Mouse (Mus musculus) stomach, embryonic 14.5 days (tissue): Measurements from ENCODE around the gene Sorbs1. TPM values are rescaled to one million over a fixed set of nuclear protein-coding genes. Genes with fewer than 3 reads are reported as not detected.
A peak's percentile ranks its signal among the peaks of the same experiment; 100 is the strongest.

Experiments
- ATAC-seq: fragments of 200-750 bp; cut with Nextera tagmentation; 2 replicates; pipeline ENCODE4 v1.8.0; 2017; ENCODE audit warnings: low read depth, moderate TSS enrichment; ENCODE audit not compliant: insufficient number of reproducible peaks, insufficient read depth, low FRiP score
- H3K27ac ChIP-seq: fragments of 300-500 bp; sonication (generic); 2 replicates; pipeline ENCODE4 v1.5.1; 2014; ENCODE audit warnings: mild to moderate bottlenecking, low read length, moderate library complexity, mixed read lengths
- H3K27me3 ChIP-seq: fragments of 300-500 bp; sonication (generic); 2 replicates; pipeline ENCODE4 v1.6.1; 2014; ENCODE audit warnings: low read length, control low read depth, mixed read lengths; ENCODE audit not compliant: control insufficient read depth, insufficient read depth
- H3K36me3 ChIP-seq: fragments of 300-500 bp; sonication (generic); 2 replicates; pipeline ENCODE4 v1.6.1; 2014; ENCODE audit warnings: mild to moderate bottlenecking, control low read depth, low read length, moderate library complexity, mixed read lengths; ENCODE audit not compliant: control insufficient read depth, insufficient read depth
- H3K4me1 ChIP-seq: fragments of 300-500 bp; sonication (generic); 2 replicates; pipeline ENCODE4 v1.6.1; 2014; ENCODE audit warnings: low read length, control low read depth, mixed read lengths; ENCODE audit not compliant: control insufficient read depth, insufficient read depth
- H3K4me2 ChIP-seq: fragments of 300-500 bp; sonication (generic); replicated peaks from 2 replicates; pipeline ENCODE4 v1.6.1; 2014; ENCODE audit warnings: low read depth, low read length, control low read depth
- H3K4me3 ChIP-seq: fragments of 300-500 bp; sonication (generic); 2 replicates; pipeline ENCODE4 v1.5.1; 2014; ENCODE audit warnings: low read depth, low read length, control low read depth
- H3K9ac ChIP-seq: fragments of 300-500 bp; sonication (generic); replicated peaks from 2 replicates; pipeline ENCODE4 v1.6.1; 2014; ENCODE audit warnings: low read depth, mild to moderate bottlenecking, control low read depth, low read length, moderate library complexity, mixed read lengths
- H3K9me3 ChIP-seq: fragments of 300-500 bp; sonication (generic); 2 replicates; pipeline ENCODE4 v1.6.1; 2016; ENCODE audit warnings: low read depth, low read length, control low read depth; ENCODE audit not compliant: control insufficient read depth
- WGBS: fragments of 180-500 bp; shearing (Covaris S2); extraction: QIAGEN DNeasy Blood & Tissue Kit; methylation state at CpG from one replicate; pipeline ENCODE4 v1.1.7; 2014; 5-methylcytosine and 5-hydroxymethylcytosine counted together
- polyA plus RNA-seq: library from polyadenylated mRNA; unstranded; fragments of >200 nt; fragmentation: Nextera tagmentation; extraction: Ambion mirVana; gene quantifications from 2 replicates; pipeline ENCODE4 v1.2.1, GENCODE M21; 2014

Sorbs1 gene
- polyA plus RNA-seq, 1 experiment from 2014 or later, result 84.0 TPM

- 51% methylated on average over 8 of the region's 8 CpGs for WGBS
- Histone ChIP-seq H3K4me1 (0 out of 2 replicates have a peak, but pooled peaks cover 5% of the 10 kb centered on the region), H3K36me3 (no peaks in the 10 kb centered on the region), H3K27me3 (no peaks in the 10 kb centered on the region), H3K9me3 (no peaks in the 10 kb centered on the region), H3K4me3 (no peak overlapping the region), H3K9ac (no peak overlapping the region), H3K4me2 (no peak overlapping the region), H3K27ac (no peak overlapping the region)
- no peak for ATAC-seq
These were observed 2.5 kb downstream of the Sorbs1 start for GRCm38 (mm10) chr19:40511100-40511439.

GRCm38 (mm10) chr19:40510387-40511099, 3.0 kb downstream of the Sorbs1 start:
- no peaks in the 10 kb centered on the region for H3K27me3 ChIP-seq
- 64% methylated on average over 13 of the region's 13 CpGs for WGBS
- no peak overlapping the region for H3K4me3 ChIP-seq
- H3K9ac ChIP-seq, result no peak overlapping the region
- H3K27ac ChIP-seq, result no peak overlapping the region
- H3K4me1 ChIP-seq, result 0 out of 2 replicates have a peak, but pooled peaks cover 5% of the 10 kb centered on the region
- no peaks in the 10 kb centered on the region for H3K9me3 ChIP-seq
- H3K36me3 ChIP-seq, result no peaks in the 10 kb centered on the region
- no peak for ATAC-seq
- no peak overlapping the region for H3K4me2 ChIP-seq

GRCm38 (mm10) chr19:40509274-40509673, 4.3 kb downstream of the Sorbs1 start:
- 83% methylated on average over 2 of the region's 2 CpGs for WGBS
- Histone ChIP-seq H3K4me2 (no peak overlapping the region), H3K9ac (no peak overlapping the region), H3K4me3 (no peak overlapping the region), H3K9me3 (no peaks in the 10 kb centered on the region), H3K4me1 (0 out of 2 replicates have a peak, but pooled peaks cover 5% of the 10 kb centered on the region), H3K27ac (no peak overlapping the region), H3K36me3 (no peaks in the 10 kb centered on the region), H3K27me3 (no peaks in the 10 kb centered on the region)
- no peak for ATAC-seq

- H3K4me2 ChIP-seq, result no peak overlapping the region
- no peak overlapping the region for H3K9ac ChIP-seq
- WGBS, result 39% methylated on average over 2 of the region's 2 CpGs
- H3K4me3 ChIP-seq, result no peak overlapping the region
- 0 out of 2 replicates have a peak, but pooled peaks cover 5% of the 10 kb centered on the region for H3K4me1 ChIP-seq
- no peaks in the 10 kb centered on the region for H3K27me3 ChIP-seq
- H3K36me3 ChIP-seq, result no peaks in the 10 kb centered on the region
- H3K9me3 ChIP-seq, result no peaks in the 10 kb centered on the region
- ATAC-seq, result no peak
- no peak overlapping the region for H3K27ac ChIP-seq
These were observed 4.7 kb downstream of the Sorbs1 start for GRCm38 (mm10) chr19:40508851-40509250.

DNA sequence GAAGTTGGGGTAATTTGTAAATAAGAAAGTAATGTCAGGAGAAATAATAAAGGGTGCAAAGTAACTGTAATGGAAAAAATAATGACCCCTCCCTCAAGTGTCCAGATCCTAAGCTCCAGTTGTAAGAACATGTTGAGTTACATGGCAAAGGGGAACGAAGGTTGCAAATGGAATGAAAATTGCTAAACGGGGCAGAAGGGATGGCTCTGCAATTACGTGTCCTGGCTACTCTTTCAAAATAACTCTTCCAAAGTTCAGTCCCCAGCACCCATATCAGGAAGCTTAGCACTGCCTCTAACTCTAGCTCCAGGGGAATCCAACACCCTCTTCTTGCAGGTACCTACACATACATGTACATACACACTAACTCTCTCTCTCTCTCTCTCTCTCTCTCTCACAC, 6.6 kb downstream of the Sorbs1 start:
- ATAC-seq, result no peak
- H3K9ac ChIP-seq, result no peak overlapping the region
- no peak overlapping the region for H3K4me2 ChIP-seq
- WGBS, result 84% methylated on average over 3 of the region's 3 CpGs
- H3K4me3 ChIP-seq, result no peak overlapping the region
- no peak overlapping the region for H3K27ac ChIP-seq
- H3K4me1 ChIP-seq, result 0 out of 2 replicates have a peak, but pooled peaks cover 2% of the 10 kb centered on the region
- H3K27me3 ChIP-seq, result no peaks in the 10 kb centered on the region
- H3K36me3 ChIP-seq, result no peaks in the 10 kb centered on the region
- H3K9me3 ChIP-seq, result no peaks in the 10 kb centered on the region

DNA sequence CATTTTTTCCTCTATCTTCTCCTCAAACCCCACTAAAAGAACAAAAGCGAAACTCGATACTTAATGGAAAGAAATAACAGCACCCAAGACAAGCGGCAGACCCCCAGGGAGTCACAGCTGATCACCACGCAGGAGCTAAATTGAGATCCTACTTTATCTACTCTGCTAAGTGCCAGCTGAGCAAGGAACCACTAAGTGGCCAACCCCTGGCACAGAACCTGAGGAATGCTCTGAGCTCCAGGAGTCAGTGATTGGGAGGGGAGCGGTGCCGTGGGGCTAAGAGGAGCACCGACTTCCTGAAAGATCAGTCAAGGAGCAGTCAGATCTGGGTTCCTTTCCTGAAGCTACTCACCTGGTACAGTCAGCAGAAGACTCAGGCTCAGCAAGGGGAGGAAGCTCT, 9.2 kb downstream of the Sorbs1 start:
- 82% methylated on average over 7 of the region's 7 CpGs for WGBS
- no peak overlapping the region for H3K4me3 ChIP-seq
- H3K4me2 ChIP-seq, result no peak overlapping the region
- no peaks in the 10 kb centered on the region for H3K9me3 ChIP-seq
- no peaks in the 10 kb centered on the region for H3K36me3 ChIP-seq
- no peaks in the 10 kb centered on the region for H3K27me3 ChIP-seq
- no peak overlapping the region for H3K27ac ChIP-seq
- no peak overlapping the region for H3K9ac ChIP-seq
- ATAC-seq, result no peak
- no peaks in the 10 kb centered on the region for H3K4me1 ChIP-seq

DNA sequence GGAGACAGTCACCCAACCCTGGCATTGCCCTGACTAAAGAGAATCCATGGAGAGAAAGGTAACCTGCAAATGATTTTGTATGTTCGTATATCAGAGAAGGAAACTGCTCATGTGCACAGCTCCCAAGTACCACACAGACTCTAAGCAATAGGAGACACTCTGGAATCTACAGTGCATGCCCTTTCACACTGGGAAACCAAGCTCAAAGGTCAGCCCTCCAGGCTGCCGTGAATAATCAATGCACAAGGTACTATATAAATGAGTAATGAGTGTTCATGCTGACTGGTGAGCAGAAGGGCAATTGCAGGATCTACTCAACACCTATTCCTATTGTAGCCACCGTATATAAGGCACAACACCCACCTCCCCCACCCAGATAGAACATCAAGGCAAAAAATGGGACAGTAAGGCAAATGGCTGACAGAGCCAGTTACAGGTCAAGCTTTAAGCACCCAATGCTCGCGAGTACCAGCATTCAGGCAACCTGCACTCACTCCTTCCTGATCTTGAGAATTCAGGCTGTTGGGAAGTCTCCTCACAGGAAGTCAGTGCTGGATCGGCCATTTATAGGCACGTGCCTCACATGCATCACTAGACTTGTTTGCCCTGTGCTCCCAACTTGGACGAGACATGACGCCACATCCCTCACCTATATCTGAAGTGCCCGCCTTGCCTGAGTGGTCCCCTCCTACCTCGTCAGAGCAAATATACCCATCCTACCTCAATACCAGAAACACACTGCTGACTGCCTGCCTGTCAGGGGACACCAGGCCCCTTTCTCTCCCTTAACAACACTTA, 13.4 kb downstream of the Sorbs1 start:
- H3K27ac ChIP-seq, result no peak overlapping the region
- H3K27me3 ChIP-seq, result no peaks in the 10 kb centered on the region
- ATAC-seq, result no peak
- H3K9ac ChIP-seq, result no peak overlapping the region
- H3K4me3 ChIP-seq, result no peak overlapping the region
- H3K4me1 ChIP-seq, result no peaks in the 10 kb centered on the region
- H3K9me3 ChIP-seq, result no peaks in the 10 kb centered on the region
- H3K4me2 ChIP-seq, result no peak overlapping the region
- no peaks in the 10 kb centered on the region for H3K36me3 ChIP-seq
- WGBS, result 73% methylated on average over 11 of the region's 11 CpGs

- no peak overlapping the region for H3K4me3 ChIP-seq
- peak; percentile 19; the same call in 1 of the 2 replicates for ATAC-seq
- H3K4me1 ChIP-seq, result no peaks in the 10 kb centered on the region
- 56% methylated on average over 8 of the region's 8 CpGs for WGBS
- H3K9me3 ChIP-seq, result no peaks in the 10 kb centered on the region
- H3K9ac ChIP-seq, result no peak overlapping the region
- H3K27ac ChIP-seq, result no peak overlapping the region
- no peak overlapping the region for H3K4me2 ChIP-seq
- H3K27me3 ChIP-seq, result no peaks in the 10 kb centered on the region
- no peaks in the 10 kb centered on the region for H3K36me3 ChIP-seq
These were observed 14.4 kb downstream of the Sorbs1 start for GRCm38 (mm10) chr19:40499141-40499540.
